Mouse (Mus musculus): ENCODE data around the gene Pear1. TPM values are rescaled to one million over a fixed set of nuclear protein-coding genes. Genes with fewer than 3 reads are reported as not detected.

Pear1 gene
- 23.2 TPM for total RNA-seq (2023)

DNA sequence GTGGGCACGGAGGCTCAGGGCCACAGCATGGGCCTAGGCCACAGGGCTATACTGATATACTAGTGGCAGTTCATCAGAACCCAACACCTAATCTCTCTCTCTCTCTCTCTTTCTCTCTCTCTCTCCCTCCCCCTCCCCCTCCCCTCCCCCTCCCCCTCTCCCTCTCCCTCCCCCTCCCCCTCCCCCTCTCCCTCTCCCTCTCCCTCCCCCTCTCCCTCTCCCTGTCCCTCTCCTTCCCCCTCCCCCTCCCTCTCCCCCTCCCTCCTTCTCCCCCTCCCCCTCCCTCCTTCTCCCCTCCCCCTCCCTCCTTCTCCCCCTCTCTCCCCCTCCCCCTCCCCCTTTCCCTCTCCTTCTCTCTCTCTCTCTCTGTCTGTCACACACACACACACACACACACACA is at the start of gene Pear1:
Pear1 (minus strand) TSS at position 101 of the 400 bp plus-strand sequence.

DNA sequence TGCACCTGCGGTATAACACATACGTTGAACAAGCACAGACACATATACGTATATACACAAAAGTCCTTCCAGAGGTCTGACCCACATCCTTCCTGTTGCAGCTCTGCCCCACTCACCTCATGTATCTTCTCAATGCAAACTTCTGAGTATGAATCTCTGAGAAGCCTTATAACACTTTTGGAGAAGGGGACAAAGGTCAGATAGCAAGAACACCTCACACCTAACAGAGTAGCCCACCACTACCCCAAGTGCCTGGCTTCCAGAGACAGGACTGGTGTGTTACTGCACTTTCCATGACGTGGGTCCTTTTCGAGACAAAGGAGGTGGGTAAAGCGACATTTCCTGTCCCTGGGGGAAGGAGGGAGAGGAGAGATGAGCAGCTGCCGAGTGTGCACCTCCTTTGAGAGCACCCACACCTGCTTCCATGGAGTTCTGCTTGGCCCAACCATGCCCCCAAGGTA is 22.6 kb upstream of the Pear1 start, which contains the start of gene Sh2d2a:
Sh2d2a (plus strand) TSS at position 106 of the 461 bp plus-strand sequence.

DNA sequence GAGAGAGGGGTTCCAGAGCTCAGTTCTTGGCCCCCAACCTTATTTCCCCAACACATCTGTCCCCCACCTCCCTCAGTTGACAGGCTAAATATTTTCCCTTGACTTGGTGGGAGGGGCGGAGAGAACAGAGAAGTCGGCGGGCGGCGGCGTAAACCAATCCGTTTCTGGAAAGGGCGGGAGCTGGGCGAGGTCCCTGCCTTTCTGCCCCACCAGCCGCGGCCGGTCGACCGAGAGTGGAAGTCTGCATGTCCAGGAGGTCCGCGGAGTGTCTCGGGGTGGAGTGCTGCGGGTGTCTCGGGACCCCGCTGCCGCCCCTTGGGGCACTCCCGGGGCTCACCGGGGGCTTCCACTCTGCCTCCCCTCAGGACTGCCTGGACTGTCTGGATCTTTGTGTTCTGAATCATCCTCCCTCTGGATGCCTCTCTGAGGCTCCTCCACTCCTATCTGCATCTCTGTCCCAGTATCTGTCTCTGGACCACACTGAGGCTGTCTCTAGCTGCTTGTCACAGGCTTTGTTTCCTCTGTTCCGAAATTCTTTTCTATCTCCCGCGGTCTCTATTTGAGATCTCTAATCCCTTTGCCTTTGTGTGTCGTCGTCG is 27.3 kb downstream of the Pear1 start, which contains the start of gene Insrr:
Insrr (plus strand) TSS at position 216 of the 599 bp plus-strand sequence.

DNA sequence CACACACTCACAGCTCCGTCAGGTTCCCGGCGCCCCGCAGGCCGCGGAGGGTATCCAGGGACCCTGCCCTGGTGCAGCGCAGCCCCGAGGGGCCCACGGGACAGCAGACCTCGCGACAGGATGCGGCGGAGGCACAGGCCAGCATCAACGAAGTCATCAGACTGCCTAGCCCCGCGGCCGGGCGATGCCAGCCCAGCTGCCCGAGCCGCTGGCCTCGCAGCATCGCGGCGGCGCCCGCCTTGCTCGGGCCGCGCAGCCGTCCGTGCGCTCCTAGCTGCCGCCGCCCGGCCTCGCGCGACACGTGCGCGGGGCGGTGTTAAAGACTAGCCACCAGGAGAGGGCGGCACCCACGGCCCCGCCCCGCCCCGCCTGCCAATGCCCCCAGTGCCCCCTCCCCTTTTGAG is 29.2 kb downstream of the Pear1 start, which contains the start of gene Ntrk1:
Ntrk1 (minus strand) TSS at position 241 of the 404 bp plus-strand sequence.

DNA sequence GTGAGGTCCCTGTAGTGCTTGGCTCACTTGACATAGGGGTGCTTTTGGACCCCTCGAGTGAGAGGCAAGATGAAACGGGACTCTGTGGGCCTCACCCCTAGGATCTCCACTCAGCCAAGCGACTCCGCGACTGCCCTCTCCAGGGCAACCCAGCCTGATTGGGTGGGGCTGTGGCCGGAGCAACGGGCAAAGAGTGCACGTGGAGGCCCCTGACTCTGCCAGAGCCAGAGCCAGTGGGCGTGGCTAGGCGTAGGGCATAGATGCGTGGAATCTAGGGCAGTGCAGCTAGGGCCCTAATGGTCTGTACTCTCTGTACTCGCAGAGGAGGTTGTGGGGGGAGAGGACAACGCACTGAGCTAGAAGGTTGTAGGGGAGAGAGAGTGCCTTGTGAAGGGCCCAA is 75.7 kb downstream of the Pear1 start, which contains the start of gene Lrrc71:
Lrrc71 (minus strand) TSS at position 195 of the 400 bp plus-strand sequence.

Other genes starting within 250 kb of the Pear1 start
- gene Arhgef11, start 206.7 kb downstream of the Pear1 start, total RNA-seq (2023) = 36.6 TPM
- gene Lrrc71, start 75.7 kb downstream of the Pear1 start, total RNA-seq (2023) = 0.35 TPM
- not detected for gene Ntrk1, start 29.1 kb downstream of the Pear1 start, total RNA-seq (2023)
- not detected for gene Insrr, start 27.4 kb downstream of the Pear1 start, total RNA-seq (2023)
- gene Sh2d2a, start 22.4 kb upstream of the Pear1 start, total RNA-seq (2023) = 294 TPM
- gene Prcc, start 61.3 kb upstream of the Pear1 start, total RNA-seq (2023) = 70.6 TPM
- 85.8 TPM for gene Hdgf, start 82.0 kb upstream of the Pear1 start, total RNA-seq (2023)
- gene Mrpl24, start 95.2 kb upstream of the Pear1 start, total RNA-seq (2023) = 169 TPM
- gene Isg20l2, start 106.0 kb upstream of the Pear1 start, total RNA-seq (2023) = 63.4 TPM
- 32.8 TPM for gene Rrnad1, start 106.4 kb upstream of the Pear1 start, total RNA-seq (2023)
- gene Crabp2, start 124.4 kb upstream of the Pear1 start, total RNA-seq (2023) = 2.3 TPM
- gene Nes, start 146.8 kb upstream of the Pear1 start, total RNA-seq (2023) = not detected
- gene Bcan, start 175.9 kb upstream of the Pear1 start, total RNA-seq (2023) = not detected
- not detected for gene Hapln2, start 203.3 kb upstream of the Pear1 start, total RNA-seq (2023)
- gene Gpatch4, start 218.8 kb upstream of the Pear1 start, total RNA-seq (2023) = 27.4 TPM
- 23.9 TPM for gene Naxe, start 234.2 kb upstream of the Pear1 start, total RNA-seq (2023)